Mouse (Mus musculus): ENCODE measurements around the gene Shank2. TPM values are rescaled to one million over a fixed set of nuclear protein-coding genes. Genes with fewer than 3 reads are reported as not detected.

Shank2 gene
- 100 to 1,000 TPM; 133 to 146 TPM for total RNA-seq (2021)
- long read RNA-seq, experiment 1, partial matches to known transcripts, result 2 of 30 reads
- long read RNA-seq, experiment 1, other reads (novel, unspliced or antisense), result 28 of 30 reads
- long read RNA-seq, experiment 2, partial matches to known transcripts, result 3 of 37 reads
- long read RNA-seq, experiment 2, other reads (novel, unspliced or antisense), result 34 of 37 reads

DNA sequence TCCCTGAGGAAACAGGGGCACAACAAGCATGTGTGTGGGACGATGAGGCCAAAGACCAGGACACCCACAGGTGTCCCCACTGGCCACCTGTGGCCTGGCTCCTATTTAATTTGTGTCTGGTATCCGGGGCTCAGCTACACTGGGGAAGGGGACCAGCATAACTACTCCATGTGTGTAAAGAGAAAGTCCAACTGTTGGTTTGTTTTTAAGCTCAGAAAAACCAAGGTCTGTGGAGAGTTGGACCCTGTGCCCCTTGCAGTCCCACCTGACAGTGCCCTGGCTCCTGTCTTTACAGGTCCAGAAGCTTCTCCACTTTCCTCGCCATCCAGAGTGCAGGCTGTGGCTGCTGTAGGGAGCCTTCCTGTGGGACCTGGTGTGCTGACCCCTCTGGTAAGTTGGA, at the start of gene Shank2:
Shank2 (plus strand) TSS at position 301 of the 400 bp plus-strand sequence.
- no peak for DNase-seq (ENCODE audit: low spot score in 2 of 2)

GRCm38 (mm10) chr7:143952130-143952529, 49.6 kb upstream of the Shank2 start:
- DNase-seq (ENCODE audit: low spot score in 2 of 2), result no peak

GRCm38 (mm10) chr7:143956575-143957295, 45.0 kb upstream of the Shank2 start:
- no peak for DNase-seq (ENCODE audit: low spot score in 2 of 2)

DNA sequence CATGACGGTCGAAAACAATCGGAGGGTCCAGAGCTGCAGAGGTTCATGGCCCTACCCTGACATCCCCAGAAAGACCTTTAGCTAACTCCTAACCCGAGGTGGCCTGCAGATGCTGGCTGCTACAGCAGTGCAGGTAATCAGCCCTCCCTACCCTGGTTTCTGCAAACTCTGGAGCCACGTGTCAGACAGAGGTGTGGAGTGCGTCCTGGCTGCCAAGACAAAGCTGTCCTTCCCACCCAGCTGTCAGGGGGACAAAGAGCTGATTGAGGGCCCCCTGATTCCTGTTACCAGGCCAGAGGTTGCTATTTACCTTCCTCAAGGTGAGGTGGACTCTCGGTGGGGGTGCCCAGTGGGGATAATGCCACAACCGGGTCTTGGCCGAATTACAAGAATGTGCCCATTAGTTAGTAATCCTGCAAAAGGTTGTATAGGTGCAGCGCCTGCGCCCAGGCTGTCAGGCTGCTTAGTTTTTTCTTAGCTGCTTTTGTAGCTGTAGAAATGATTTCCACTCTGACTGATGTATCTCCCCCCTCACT, 43.6 kb upstream of the Shank2 start:
- no peak for DNase-seq (ENCODE audit: low spot score in 2 of 2)

GRCm38 (mm10) chr7:143963813-143964212, 37.9 kb upstream of the Shank2 start:
- DNase-seq (ENCODE audit: low spot score in 2 of 2), result no peak

DNA sequence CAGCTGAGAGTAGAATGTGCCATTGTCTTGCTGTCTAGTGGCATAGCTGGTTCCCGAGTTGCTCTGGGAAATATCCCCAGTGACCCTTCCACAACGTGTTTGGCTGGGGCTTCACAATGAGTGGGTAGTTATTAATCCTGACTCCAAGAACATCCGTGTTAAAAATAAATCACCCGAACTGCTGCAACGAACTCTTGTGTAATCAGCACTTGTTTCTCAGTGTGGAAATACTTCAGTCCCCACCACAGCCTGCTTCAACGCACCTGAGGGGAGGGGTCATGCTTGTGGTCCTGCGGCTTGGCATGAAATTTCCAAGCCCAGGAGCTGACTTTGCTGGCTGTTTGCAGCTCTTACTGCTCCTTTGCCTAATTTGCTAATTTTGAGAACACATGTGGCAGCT, 35.1 kb upstream of the Shank2 start:
- no peak for DNase-seq (ENCODE audit: low spot score in 2 of 2)

DNA sequence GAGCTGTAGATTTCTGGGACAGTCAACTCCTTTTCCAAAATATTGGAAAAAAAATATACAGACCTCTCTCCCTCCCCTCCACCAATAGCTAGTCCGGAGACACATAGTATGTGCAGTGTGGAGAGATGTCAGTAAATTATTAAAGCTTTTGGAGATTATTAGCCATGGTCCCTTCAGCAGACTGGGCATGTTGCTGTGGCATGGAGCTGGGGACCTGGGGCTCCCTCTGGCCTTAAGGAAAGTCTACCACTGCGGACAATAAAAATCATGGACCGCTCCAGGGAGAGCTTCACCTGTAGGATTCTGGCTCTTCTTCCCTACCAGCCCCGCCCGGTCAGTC, 24.3 kb upstream of the Shank2 start:
- DNase-seq (ENCODE audit: low spot score in 2 of 2), result no peak

DNA sequence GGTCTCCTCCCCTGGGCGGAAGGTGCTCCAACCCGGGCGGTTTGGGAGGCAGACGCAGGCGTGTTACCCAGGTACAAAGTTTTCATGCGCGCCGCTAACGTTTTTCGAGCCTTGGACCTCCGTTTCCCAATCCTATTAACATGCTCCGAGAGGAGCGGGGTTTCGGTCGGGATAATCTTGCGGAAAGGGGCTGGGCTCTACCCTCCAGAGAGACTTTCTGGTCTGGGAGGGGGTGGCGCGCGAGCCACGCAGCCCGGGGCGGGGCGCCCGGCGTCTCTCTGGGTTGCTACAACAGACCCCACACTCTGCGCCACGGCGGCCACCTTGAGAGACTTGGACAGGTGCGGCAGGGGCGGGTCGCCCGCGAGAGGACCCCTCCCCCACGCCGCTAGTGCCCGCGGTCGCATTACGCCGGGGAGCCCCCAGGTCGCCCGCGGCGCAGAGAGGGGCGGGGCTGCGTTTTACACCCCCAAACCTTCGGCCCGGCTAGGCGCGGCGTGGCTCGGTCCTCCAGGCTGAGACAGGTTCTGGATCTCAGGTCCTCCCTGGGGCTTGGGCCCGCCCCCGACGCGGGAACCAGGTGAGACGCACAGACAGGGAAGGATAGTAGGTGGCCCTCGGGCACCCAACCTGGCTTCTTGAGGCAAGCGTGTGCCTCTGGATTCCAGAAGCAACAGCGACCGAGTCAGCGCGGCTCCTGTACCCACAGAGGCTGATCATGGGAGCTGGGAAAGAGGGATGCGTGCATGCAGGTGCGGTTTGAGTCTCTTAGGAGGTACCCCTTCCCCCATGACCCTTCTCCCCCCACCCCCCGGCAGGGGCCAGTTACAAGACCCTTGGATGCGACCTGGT, 23.7 kb upstream of the Shank2 start:
- DNase-seq (ENCODE audit: low spot score in 2 of 2), result no peak

DNA sequence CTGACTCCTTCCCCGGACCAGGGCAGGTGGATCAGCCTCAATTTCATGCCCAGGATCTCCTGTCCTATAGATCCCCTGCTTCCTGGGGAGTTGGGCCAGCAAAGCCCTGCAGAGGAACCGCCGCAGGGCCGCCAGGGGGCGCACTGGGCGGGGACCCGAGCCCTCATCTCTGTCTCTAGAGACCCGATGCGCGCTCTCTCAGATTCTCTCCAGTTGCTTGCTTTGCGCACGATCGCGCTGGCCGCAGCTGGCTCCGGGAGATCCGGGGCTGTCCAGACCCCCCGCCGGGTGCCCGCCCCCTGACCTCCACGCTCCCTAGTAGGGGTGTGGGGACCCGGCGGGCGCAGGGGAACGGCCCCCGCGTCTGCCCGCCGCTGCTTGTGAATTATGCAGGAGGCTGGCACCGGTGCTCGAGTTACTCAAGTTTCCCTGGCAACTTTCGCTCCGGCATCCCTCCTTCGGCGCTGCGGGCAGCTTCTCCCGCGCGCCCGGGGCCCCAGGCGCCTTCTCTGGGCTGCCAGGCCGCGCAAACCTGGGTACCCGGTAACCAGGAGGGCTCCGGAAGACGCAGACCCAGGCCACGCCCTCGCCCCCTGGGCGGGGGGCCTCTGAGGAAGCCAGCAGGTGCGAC, 22.9 kb upstream of the Shank2 start:
- peak; percentile 62 to 69 for DNase-seq (ENCODE audit: low spot score in 2 of 2)

GRCm38 (mm10) chr7:143979986-143980385, 21.7 kb upstream of the Shank2 start:
- no peak for DNase-seq (ENCODE audit: low spot score in 2 of 2)

DNA sequence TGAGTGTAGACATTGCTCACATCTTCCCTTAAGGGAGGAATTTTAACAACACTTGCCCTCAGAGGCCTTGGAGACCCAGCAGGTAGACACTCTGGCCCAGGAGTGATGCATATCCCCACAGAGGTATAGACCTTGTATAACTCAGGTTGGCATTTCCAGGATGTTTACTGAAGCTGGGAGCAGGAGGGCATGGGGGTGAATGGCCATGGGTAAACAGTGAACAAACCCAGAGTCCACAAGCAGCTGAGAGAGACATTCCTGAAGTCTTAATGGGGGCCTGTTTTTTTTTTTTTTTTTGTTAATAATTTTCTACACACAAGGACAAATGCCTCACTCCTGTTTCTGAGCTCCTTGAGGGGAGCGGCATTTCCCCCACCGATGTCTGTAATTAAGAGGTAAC, 15.4 kb upstream of the Shank2 start:
- DNase-seq (ENCODE audit: low spot score in 2 of 2), result no peak

DNA sequence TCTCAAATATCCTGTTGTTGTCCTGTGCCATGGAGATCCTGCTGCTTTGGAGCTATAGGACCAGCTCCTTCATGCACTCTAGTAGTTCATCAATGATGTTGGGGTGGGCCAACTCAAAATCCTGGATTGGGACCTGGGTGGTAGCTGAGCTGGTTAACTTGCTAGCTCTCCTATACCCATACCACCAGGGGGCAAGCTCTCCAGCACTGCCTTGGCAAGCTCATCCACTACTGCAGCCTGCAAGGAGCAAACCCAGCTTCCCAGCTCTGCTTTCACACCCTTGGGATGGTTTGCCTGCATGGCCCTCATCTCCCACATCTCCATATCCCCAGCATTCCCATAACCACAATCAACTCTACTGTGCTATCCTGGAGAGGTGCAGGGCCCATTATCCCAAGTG, 10.6 kb upstream of the Shank2 start:
- no peak for DNase-seq (ENCODE audit: low spot score in 2 of 2)

DNA sequence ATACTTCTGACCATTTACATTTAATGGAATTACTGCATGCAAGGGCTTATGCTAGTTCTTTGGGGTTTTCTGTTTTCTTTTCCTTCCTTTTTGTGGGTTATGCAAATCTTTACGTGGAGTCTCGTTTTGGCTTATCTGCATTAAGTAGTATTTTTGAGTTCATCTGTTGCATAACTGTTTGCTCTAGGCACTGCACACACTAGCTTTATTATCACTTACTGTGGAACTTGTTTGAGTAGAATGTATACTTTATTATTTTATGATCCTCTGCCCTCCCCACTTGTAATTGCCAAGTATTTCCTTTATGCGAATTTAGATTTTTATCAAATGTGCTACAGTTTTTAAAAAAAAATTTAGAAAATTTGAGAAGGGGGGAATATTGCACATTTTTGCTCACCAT, 2.7 kb upstream of the Shank2 start:
- no peak for DNase-seq (ENCODE audit: low spot score in 2 of 2)

DNA sequence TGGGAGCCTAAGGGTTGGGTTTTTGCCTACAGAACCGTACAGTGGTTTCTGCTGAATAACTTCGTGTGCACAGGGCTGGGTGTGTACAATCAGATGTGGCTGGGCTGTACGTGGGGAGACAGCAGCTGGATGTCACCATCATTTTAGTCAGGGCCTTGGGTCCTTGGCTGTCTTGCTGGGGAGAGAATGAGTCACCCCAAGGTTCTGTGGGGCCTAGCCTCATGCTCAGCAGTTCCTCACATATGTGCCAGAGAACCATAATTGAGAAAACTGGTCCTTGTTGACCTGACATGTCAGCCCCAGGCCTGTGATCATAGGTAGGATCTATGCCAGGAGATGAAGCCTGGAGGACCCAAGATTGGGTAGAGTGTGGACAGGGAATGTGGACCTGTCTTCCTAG, 1.7 kb downstream of the Shank2 start:
- DNase-seq (ENCODE audit: low spot score in 2 of 2), result no peak

GRCm38 (mm10) chr7:144008079-144008478, 6.4 kb downstream of the Shank2 start:
- no peak for DNase-seq (ENCODE audit: low spot score in 2 of 2)

DNA sequence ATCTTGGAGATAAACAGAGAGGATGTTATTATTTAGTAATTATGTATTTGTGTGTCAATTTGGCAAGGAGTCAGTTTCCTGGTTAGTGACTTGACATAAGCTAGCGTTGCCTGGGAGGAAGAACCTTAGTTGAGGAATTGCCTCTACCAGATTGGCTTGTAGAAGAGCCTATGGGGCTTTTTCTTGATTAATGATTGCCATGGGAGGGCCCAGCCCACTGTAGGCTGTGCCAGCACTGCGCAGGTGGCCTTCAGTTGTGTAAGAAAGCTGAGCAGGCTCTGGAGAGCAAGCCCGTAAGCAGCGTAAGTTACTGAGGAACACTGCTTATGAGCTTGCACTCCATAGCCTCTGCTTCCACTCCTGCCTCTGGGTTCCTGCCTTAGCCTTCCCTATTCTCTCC, 7.3 kb downstream of the Shank2 start:
- no peak for DNase-seq (ENCODE audit: low spot score in 2 of 2)

DNA sequence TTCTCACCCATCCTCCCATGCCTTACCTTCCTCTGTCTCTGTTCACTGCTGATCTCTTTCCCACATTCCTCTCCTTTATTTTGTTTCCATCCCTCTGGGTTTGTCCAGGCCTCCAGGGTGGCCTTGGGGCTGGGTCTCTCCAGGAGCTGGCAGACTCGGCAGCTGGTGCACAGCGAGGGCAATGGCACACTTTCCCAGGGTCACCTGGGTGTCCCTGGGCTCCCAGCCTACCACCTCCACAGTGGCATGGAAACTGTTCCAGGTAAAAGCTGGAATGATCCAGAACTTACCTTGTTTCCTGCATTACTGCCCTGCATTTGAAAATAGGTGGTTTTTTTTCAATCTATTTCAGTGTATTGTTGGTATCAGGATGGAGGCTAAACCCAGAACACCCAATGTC, 12.8 kb downstream of the Shank2 start:
- DNase-seq (ENCODE audit: low spot score in 2 of 2), result no peak

- DNase-seq (ENCODE audit: low spot score in 2 of 2), result no peak
Observed at GRCm38 (mm10) chr7:144021801-144022200, 20.1 kb downstream of the Shank2 start.

- no peak for DNase-seq (ENCODE audit: low spot score in 2 of 2)
Observed at GRCm38 (mm10) chr7:144022682-144023081, 21.0 kb downstream of the Shank2 start.

DNA sequence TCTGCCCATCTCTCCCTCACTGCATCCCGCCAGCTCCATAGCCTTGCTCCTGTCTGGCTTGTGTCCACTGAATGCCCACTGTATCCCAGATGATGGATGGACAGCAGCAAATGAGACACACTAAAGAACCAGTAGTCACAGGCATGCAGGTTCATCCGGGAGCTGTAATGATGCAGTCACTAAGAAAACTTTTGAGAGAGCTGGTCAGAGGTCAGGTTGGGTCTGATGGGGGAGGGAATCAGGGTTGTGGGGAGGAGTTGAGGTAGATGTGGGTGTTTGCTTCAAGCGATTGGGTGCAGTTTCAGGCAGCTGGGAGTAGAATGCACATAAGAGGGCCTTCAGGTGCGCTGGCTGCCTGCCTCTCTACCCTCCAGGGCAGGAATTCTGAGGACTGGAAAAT, 21.8 kb downstream of the Shank2 start:
- DNase-seq (ENCODE audit: low spot score in 2 of 2), result no peak

DNA sequence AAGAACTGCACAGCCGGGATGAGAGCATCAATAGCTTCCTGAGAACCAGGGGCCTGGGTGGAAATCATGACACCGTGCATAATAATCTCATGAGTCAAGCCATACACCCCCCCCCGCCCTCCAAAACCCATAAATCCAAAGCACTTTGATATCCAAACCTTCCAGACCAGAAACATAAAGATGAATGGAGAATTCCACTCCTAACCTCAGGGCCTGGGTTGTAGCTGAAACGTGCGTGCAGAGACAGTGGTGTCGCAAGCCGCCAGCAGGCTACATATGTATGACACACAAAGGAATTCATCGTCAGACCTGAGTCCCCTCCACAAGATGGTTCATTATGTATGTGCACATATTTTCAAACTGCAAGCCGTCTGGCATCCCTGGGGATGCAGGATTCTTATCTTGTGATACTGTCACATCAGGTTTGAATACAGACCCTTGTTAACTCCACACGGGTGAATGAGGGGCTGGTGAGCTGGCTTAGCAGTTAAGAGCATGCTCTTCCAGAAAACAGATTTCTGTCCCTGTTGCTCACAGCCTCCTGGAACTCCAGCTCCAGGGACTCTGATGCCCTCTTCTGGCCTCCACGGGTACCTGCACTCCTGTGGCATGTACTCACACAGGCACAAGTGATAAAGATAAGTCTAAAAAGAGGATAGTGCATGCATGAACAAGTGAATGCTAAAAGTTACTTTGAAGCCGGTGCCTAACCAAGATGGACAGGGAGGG, 24.5 kb downstream of the Shank2 start:
- DNase-seq (ENCODE audit: low spot score in 2 of 2), result no peak
